11 mouse cellular contexts compared by ENCODE assay signal in genomic region chr12:37682455-37683110, GRCm38 (mm10).
"Had no signal": no experiment of that assay in that cellular context is flagged by ENCODE, and none has a peak within 500 bp of the region (broad histone marks: within the 10 kb centered on the region; RNA-seq: fewer than 3 reads in every experiment).

No protein-coding gene starts in this region.

- H3K4me1 ChIP-seq: limb, embryonic 13.5 days had no signal

- H3K4me3 ChIP-seq: layer of hippocampus, adult 2 months; limb, embryonic 13.5 days; myocyte had no signal

- H3K36me3 ChIP-seq: limb, embryonic 13.5 days had no signal

- H3K9me3 ChIP-seq: limb, embryonic 13.5 days had no signal

- H3K27me3 ChIP-seq: limb, embryonic 13.5 days had no signal

- DNase-seq: kidney, adult 9 months; kidney, postnatal 4 days; left cerebral cortex, postnatal 4 days; lung, adult 18-20 months; thymus, postnatal 4 days had no signal

- H3K4me2 ChIP-seq: limb, embryonic 13.5 days had no signal

- H3K27ac ChIP-seq: kidney, postnatal 0 days; layer of hippocampus, adult 2 months; limb, embryonic 13.5 days; liver, embryonic 14.5 days; stomach, postnatal 0 days had no signal

- H3K9ac ChIP-seq: limb, embryonic 13.5 days; liver, embryonic 14.5 days had no signal
